Mouse (Mus musculus) kidney, postnatal 36 days (tissue): ENCODE data around the gene Naa35.

Experiments used
- DNase-seq, 2 experiments: peaks; one replicate each; pipeline ENCODE4 v3.0.0; 2021 to 2022; ENCODE audit warnings: mixed read lengths in 2 of 2

Gene Naa35

GRCm38 (mm10) chr13:59584947-59585647 is at the start of gene Naa35, which contains the start of gene Agtpbp1:
Naa35 (plus strand) TSS chr13:59585259.
Agtpbp1 (minus strand) TSS chr13:59585227.
- peak; percentile 100 for DNase-seq

- DNase-seq: no peak
Observed at GRCm38 (mm10) chr13:59535746-59536145, 49.3 kb upstream of the Naa35 start.

GRCm38 (mm10) chr13:59536631-59537030 is 48.4 kb upstream of the Naa35 start:
- no peak for DNase-seq

GRCm38 (mm10) chr13:59538661-59539060 is 46.4 kb upstream of the Naa35 start:
- DNase-seq: no peak

- no peak for DNase-seq
Observed at GRCm38 (mm10) chr13:59540030-59540429, 45.0 kb upstream of the Naa35 start.

GRCm38 (mm10) chr13:59542411-59542810 is 42.6 kb upstream of the Naa35 start:
- no peak for DNase-seq

GRCm38 (mm10) chr13:59547091-59547490 is 38.0 kb upstream of the Naa35 start:
- DNase-seq: peak; percentile 23 to 36

- peak; percentile 36 to 67 for DNase-seq
Observed at GRCm38 (mm10) chr13:59547716-59548115, 37.3 kb upstream of the Naa35 start.

GRCm38 (mm10) chr13:59549318-59549798 is 35.7 kb upstream of the Naa35 start:
- no peak for DNase-seq

GRCm38 (mm10) chr13:59552286-59552685 is 32.8 kb upstream of the Naa35 start:
- DNase-seq: no peak

GRCm38 (mm10) chr13:59552751-59553150 is 32.3 kb upstream of the Naa35 start:
- no peak for DNase-seq

GRCm38 (mm10) chr13:59554772-59555505 is 30.1 kb upstream of the Naa35 start:
- DNase-seq: peak in 1 of 2 experiments; percentile 18

GRCm38 (mm10) chr13:59555613-59556192 is 29.4 kb upstream of the Naa35 start:
- DNase-seq: peak; percentile 16 to 23

- peak; percentile 51 to 75 for DNase-seq
Observed at GRCm38 (mm10) chr13:59556670-59557069, 28.4 kb upstream of the Naa35 start.

- DNase-seq: peak; percentile 90 to 94
Observed at GRCm38 (mm10) chr13:59557185-59557985, 27.7 kb upstream of the Naa35 start.

GRCm38 (mm10) chr13:59558776-59559175 is 26.3 kb upstream of the Naa35 start:
- DNase-seq: no peak

- DNase-seq: no peak
Observed at GRCm38 (mm10) chr13:59562471-59562870, 22.6 kb upstream of the Naa35 start.

- peak in 1 of 2 experiments; percentile 13 for DNase-seq
Observed at GRCm38 (mm10) chr13:59564505-59564904, 20.6 kb upstream of the Naa35 start.

- DNase-seq: no peak
Observed at GRCm38 (mm10) chr13:59564923-59565322, 20.1 kb upstream of the Naa35 start.

- DNase-seq: no peak
Observed at GRCm38 (mm10) chr13:59565945-59566520, 19.0 kb upstream of the Naa35 start.

GRCm38 (mm10) chr13:59571107-59571506 is 14.0 kb upstream of the Naa35 start:
- no peak for DNase-seq

GRCm38 (mm10) chr13:59572549-59572948 is 12.5 kb upstream of the Naa35 start:
- no peak for DNase-seq
